Mouse (Mus musculus) T-helper 17 cell (primary cell): ENCODE data around the gene Jazf1.

Experiments used
- in situ Hi-C, 2 experiments: fragments of 300-600 bp; cut with MboI, MseI; formaldehyde crosslinking; loops; 1 replicate in 1 of 2; 2 replicates in 1 of 2; pipeline ENCODE4 v1.15.1; 2025; ENCODE audit warnings: high pct_unique_total_duplicates in 2 of 2

The Jazf1 gene

DNA sequence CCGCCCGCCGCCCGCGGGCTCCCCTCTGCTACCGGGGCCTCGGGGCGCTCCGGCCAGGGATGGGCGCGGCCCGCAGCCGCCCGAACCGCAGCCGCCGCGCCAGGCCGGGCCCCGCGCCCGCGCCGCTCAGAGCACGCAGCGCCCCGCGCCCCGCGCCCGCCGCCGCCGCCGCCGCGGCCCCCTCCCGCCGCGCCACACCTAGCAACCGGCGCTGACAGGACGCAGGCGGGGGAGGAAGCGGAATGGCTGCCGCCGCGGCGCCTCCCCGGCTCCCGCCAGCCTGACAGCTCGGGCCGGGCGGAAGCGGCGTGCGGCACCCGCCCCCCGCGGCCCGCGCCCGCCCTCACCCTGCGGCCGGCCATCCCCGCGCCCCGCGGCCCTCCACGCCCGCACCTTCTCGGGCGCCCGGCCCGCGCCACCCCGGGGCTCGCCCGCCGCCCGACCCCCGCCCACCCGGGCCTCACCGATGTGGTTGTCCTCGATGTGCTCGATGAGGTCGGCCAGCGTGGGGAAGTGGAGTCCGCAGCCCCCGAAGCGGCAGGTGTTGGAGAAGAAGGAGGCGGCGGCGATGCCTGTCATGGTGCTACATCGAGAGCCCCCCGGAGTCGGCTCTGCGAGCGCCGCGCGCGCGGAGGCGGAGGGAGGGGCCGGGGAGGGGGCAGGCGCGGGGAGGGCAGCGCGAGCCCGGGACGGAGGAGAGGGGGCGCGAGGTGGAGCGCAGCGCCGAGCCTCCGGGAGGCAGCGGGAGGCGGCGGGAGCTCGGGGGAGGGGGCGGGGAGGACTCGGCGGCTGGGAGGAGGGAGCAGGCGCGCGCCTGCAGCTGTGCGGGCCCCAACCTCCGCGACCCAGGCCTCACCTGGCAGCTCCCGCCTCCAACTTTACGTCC, at the start of gene Jazf1:
Gene Jazf1 (minus strand): TSS at position 643 of the 886 bp plus-strand sequence.
- in situ Hi-C loops: loop anchor here in 1 of 2 experiments (10.0 kb wide), 1 partner anchor 1763 kb away; no protein-coding TSS in a partner anchor

DNA sequence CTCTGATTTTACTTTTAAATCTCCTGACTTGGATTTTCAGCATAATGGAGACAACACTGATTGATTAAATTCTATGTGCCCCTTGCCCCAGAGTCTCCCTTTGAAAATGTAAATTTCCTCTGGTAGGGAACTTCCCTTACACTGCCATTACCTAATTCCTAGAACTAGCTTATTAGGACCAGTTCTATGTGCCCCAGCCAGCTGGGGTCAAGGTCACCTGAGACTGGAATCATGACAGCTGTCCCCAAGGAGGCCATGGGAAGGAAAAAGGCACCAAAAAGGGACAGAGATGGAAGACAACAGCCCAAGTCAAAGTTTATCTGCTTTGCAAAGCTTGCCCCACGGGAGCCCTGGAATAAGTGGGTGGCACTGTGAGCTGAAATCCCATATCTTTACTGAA, 49.4 kb upstream of the Jazf1 start:
- in situ Hi-C loops: no loop called here

DNA sequence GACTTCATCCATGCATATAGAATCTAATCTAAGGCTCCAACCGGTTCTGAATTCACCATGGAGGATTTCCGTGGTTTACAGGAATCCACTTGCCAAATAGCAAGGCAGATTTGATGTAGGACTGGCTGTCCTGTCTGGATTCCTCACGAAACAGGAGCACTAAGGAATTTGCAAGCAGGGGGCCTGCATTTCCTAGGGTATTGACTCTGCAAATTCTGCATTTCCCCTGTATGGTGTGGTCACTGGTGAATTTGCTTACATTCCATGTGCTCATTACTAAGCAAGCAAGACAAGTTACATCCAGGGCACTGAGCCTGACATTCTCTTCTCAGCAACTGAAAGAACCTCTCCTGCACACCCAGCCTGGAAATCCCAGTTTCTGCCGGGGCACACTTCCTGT, 18.4 kb upstream of the Jazf1 start:
- in situ Hi-C loops: no loop called here

DNA sequence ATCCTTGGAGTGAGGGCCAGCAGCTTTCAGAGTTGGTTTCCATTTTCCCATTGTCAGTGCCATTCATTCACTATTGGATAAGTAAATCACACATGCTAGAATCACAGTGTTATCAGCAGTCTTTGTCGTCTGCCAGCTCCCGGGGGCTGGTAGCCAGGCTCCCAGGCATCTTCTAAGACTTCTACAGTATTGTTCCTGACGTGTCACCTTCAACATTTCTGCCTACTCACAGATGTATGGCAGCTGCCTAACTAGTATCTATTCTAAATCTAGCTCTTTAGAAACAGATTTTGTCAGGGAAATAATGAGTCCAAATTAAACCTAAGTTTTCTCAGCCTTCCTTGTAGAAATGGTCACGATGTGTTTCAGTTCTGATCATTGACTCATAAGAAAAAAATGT, 12.8 kb upstream of the Jazf1 start:
- in situ Hi-C loops: no loop called here

DNA sequence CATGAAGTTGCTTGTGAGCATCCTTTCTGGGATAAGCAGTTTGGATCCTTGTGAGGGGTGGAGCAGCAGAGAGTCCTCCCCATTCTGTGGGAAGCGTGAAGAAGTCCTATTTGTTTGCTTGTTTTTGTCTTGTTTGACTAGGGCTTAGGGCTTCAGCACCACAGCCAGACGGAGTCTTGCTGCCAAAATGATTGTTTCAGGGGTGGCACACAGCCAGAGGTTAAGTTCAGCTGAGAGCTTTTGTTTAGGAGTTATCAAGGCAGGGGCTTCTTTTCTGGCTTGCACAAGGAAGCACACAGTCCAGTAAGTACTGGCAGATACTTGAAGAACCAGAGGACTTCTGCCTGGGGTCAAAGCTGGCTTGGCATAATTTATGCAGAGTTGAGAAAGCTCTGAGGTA, 10.2 kb upstream of the Jazf1 start:
- in situ Hi-C loops: no loop called here

DNA sequence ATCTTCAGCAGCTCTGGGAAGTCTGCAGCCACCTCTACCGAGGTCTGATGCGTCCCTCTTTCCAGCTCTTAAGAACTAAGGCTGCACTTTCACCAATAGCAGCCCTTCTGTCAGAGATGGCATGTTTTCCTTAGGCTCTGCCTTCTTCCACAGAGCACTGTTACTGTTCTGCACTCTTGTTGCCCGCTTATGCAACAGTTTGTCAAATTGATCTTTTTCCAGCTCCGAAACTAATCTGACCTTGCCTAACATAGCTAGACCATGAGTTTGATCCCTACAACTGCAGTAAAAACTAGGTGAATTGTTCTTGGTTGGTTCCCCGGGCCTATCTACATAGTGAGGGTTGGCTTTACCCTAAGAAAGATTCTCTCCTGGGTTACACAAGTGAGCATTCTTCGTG, 3.3 kb upstream of the Jazf1 start:
- in situ Hi-C loops: no loop called here

DNA sequence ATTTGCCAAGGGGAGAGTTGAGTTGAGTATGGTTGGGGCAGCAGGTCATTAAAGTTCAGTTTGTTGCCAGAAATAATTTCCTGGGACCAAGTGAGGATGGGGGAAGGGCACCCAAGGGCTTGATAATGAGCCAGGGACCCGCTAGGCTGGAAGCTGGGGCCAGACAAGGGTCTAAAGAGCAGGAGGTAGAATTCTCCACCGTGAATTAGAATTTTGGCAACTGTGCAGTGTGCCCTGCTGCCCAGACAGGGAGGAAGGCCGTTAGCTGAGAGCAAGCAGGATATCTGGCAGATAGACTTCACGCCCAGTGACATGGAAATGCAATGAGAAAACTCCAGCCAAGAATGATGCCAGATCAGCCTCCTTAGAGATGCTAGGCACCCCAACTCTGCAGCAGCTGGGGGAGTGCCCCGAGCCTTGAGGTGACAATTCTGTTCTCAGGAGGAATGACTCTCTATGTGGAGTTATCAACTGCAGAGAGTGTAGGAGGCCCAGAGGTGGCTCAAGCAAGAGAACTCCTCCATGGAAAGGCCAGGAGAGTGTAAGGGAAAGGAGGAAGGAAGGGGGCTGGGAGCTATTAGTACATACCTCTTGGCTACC, 1.6 kb upstream of the Jazf1 start:
- in situ Hi-C loops: loop anchor here in 1 of 2 experiments (10.0 kb wide), 1 partner anchor 1765 kb away; no protein-coding TSS in a partner anchor

DNA sequence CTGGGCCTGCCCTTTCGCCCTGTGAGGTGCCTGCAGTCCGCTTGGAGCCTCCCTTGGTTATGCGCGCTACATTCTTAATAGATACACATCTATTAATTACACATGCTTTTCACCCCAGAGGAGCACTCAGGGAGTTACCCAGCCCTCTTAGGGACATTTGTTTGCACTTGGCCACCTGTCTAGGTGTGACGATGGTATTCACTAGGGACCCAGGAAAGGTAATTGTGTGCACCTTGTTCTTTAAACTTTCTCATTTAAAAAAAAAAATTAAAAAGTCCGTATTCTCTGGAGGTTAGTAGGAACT, 396 bp upstream of the Jazf1 start:
- in situ Hi-C loops: loop anchor here in 1 of 2 experiments (10.0 kb wide), 1 partner anchor 1764 kb away; no protein-coding TSS in a partner anchor

DNA sequence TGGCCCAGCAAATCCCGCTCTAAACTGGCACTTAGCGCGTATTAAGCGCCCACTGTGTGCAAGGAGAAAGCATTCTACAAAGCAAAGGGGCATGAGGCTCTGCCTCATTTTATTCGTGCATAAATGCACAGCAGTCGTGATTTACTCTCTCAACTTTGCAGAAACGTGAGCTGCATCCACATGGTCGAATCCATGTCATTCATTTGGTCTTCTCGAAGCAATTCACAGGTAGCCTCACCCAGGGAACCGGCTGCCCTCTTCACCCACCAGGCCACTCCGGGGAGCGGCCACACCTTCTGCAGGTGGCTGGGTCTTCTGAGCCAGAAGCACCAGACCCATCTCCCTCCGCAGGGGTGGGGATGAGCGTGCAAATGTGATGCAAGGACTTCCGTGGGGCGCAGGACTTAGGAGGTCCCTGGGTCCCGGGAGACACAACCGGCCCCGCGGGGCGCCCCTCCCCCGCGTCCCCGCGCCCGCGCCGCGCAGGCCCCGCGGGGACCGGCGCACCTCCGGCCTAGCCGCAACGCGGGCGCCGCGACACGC, 914 bp downstream of the Jazf1 start:
- in situ Hi-C loops: loop anchor here in 1 of 2 experiments (10.0 kb wide), 1 partner anchor 1763 kb away; no protein-coding TSS in a partner anchor

DNA sequence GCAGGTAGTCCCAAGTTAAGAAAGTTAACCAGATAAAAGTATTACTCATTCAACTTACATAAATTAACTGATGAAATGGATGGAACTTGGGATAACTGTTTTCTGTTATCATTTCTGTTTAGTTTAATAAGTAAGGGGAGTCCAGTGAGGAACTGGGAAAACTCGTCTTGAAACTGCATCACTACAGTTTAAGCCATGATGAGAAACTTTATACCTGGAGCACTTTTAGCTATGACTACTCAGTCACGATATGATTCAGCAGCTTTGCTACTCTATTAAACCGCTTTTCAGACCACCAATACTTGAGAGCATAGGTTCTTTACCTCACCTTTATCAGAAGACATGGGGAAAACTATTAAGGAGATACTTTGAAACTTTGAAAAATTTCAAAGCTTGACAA, 1.5 kb downstream of the Jazf1 start:
- in situ Hi-C loops: loop anchor here in 1 of 2 experiments (10.0 kb wide), 1 partner anchor 1762 kb away; no protein-coding TSS in a partner anchor

DNA sequence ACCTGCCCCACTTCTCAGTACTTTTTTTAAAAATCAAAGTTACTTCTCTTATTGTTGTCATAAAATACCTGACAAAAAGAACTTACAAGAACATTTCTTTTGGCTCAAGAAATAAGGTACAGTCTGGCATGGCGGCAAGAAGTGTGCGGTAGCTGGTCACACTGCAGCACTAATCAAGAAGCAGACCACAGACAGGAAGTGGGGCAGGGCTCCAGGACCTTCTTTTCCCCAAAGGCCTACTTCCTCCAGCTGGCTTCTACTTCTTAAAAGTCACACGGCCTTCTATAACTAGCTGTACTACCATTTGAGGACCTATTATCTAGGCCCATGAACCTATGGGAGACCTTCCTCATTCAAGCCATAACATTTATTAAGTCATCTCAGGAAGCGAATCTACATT, 4.4 kb downstream of the Jazf1 start:
- in situ Hi-C loops: loop anchor here in 1 of 2 experiments (10.0 kb wide), 1 partner anchor 1759 kb away; no protein-coding TSS in a partner anchor

DNA sequence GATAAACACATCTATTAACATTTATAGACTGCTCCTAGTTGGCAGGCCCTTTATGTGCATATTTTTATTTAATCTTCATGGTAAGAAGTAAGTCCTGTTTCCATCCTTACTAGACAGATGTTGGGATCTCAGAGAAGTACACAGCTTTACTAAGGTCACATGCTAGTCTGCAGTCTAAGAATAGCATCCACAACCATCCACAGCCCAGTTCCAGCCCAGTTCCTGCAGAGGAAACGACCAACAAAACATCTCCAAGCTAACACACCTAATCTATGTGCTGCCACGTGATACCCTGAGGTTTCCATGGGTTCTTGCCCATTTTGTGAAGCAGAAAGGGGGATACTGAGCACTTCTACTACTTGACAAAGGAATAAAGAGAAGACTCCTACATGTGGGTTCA, 13.5 kb downstream of the Jazf1 start:
- in situ Hi-C loops: no loop called here

DNA sequence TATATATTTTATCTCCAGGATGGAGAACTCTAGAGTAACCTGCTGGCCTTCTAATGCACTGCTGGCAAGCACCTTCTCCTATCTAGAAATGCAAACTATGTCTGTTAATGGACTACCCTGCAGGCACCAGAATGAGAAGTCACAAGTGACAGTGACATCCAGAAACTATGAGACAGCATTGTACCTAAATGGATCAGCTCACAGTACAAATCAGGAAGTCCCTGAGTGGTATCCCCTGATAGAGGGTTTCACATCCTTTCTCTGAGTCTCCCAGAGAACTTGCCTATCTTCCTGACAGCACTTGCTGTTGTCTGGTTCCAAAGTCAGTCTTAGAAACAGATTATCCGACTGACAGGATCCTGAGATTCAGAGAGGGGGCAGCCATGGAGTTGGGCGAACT, 22.9 kb downstream of the Jazf1 start:
- in situ Hi-C loops: no loop called here

DNA sequence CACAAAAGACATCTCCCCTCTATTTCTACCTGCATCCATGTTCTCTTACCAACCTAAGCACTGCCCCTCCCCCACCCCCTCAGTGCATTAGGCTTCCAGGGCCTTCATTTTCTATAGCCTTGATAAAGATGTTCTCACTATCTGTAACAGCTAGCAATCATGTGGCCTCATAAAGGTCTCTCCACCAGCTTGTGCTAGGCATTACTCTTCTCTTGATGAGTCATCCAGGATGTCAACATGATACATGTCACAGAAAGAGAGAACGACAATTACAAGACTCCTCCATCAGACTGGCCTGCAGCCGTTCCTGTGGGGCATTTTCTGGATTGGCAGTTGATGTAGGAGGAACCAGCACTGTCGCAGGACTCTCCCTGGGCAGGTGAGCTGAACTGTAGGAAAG, 30.3 kb downstream of the Jazf1 start:
- in situ Hi-C loops: no loop called here

DNA sequence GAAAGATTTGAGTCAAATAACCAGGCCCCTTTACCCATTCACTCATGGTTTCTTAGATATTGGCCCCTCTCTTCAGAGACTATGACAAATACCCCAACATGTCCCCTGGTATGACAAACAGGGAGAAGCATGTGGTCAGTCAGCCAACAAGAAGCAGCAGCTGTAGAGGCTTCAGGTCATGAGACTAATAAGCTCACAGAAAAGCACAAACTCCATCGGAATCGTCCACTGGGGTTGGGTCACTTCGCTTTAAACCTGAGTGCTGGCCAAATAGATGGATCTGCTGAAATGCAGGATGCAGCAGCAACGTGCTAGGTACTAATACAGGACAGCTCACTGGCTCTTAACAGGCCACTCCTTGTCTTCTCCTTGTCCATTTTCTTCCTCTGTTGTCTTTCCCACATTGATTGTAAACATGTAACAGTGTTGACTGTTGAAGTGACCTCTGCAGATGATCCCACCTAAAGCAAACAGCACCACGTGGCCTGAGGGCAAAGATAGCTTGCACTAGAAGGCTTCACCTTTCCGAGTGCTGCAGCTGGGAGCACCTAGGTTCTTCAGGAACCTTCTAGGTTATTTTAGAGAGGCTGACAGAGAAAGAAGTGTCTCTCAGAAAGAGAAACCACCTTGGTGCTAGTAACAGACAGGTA, 33.9 kb downstream of the Jazf1 start:
- in situ Hi-C loops: no loop called here

DNA sequence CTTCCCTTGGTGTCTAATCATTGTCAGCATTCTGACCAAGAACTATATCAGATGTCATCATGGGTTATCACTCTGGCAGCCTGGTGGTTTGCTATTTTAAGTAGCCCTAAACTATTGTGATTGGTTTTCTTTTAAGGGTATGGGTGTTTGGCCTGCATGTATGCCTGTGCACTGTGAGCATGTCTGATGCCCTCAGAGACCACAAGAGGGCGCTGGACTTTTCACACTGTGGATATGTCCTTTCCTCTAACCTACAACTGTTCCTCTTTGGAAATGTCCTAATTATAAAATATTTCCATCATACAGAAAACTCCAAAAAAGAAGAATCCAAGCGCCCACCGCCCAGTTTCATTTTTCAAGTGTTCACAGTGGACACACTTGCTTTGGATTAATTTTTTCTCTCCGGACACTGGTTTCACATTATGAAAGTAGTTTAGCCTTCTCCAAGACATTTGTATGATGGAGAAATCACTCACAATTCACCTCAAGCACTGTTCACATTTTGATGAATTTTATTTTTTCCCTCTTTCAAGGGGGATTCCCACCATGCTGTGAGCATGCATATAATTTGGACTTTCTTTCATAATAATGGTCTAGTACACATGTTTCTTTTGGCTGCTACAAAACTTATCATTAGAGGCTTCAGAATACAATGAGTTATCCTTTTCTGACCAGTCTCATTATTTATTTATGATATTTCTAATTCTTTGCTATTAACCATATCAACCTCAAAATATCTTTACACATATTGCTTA, 35.5 kb downstream of the Jazf1 start:
- in situ Hi-C loops: no loop called here

DNA sequence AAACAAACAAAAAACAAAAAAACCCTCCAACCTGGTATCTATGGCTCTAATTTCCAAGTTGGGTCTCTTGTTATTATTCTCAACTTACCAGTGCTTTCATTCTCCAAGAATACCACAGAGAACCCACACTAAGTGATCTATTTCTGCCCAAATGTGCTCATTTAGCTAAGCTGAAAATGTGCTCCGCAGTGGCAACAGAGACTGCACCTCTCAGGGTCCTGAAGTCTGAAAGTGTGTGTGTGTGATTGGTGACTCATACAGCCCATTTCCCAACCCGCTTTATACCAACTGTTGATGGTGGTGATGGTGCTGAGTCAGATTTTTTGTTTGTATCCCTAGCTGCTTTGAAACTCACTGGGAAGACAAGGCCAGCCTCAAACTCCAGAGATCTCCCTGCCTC, 46.4 kb downstream of the Jazf1 start:
- in situ Hi-C loops: loop anchor here in 1 of 2 experiments (10.0 kb wide), 1 partner anchor 123 kb away; no protein-coding TSS in a partner anchor

DNA sequence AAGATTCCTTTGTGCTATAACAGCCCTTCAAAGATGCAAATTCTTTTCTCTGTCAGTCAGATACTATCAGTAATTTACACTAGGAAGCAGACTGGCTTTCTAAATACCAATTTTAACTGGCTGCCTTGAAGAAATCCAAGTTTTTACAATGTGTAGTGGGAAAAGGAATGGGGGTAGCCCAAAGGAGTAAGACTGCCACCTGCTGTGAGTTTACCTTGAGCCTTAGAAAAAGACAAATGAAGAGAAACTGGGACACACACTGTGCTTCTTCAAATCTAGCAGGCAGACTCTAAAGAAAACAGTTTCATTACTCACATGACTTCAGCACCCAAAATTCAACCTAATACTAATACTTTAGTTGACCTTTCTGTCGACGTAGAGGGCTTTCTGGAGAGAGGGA, 47.4 kb downstream of the Jazf1 start:
- in situ Hi-C loops: loop anchor here in 1 of 2 experiments (10.0 kb wide), 1 partner anchor 124 kb away; no protein-coding TSS in a partner anchor

DNA sequence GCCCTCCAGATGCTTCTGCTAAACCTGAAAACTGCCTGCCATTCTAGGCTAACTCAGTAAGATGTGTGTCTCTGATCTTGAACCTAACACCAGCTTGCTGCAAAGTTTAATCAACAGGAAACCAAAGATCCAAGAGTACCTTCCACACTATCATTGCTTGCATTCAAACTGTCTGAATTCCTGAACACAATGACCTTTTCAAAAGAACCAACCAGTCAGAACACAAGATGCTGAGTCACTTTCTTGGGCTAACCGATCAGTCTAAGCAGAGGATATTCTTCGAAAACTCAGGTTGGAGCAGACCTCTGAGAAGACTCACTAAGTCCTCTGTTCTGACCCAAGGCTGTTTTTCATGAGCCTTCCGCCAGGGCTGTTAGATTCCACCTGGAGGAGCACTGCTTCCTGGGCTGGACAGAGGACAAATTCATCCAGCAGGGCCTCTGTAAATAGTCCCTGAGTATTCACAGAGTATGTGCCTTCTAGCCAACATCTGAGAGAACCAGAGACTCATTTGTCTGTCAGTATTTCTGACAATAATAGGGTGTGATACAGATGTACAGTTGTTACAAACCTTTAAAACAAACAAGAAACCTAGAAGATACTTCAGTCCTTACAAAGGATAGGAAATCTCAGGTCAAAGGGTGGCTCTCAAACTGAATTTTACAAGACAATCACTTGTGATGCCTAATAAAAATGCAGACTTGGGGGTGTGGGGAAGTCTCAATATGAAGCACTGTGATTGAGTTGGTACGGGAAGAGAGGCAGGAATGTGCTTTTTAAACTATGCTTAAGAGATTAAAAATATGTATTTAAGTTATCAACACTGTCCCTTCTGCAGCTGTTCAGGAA, 50.9 kb downstream of the Jazf1 start:
- in situ Hi-C loops: no loop called here
